Mouse (Mus musculus) heart, postnatal 25 days (tissue): ENCODE results near the gene S100a9. TPM values are rescaled to one million over a fixed set of nuclear protein-coding genes. Genes with fewer than 3 reads are reported as not detected.

ENCODE experiments used
- total RNA-seq, 2 experiments: library from RNA; stranded (reverse); gene quantifications; 2 replicates each; pipeline ENCODE4 v1.2.3; 2021

The S100a9 gene
- total RNA-seq, 2 experiments from 2014 or later, result 1.3 to 1.5 TPM

Other genes starting within 250 kb of the S100a9 start
- 10 to 100 TPM; 17.2 to 18.8 TPM for gene Npr1, start 229.9 kb downstream of the S100a9 start, total RNA-seq
- gene Ilf2, start 219.6 kb downstream of the S100a9 start, total RNA-seq, result 10 to 100 TPM; 31.5 to 33.4 TPM
- gene Snapin, start 204.7 kb downstream of the S100a9 start, total RNA-seq, result 10 to 100 TPM; 59.5 to 62.6 TPM
- gene Chtop, start 186.2 kb downstream of the S100a9 start, total RNA-seq, result 100 to 1,000 TPM; 100 to 113 TPM
- gene S100a1, start 181.3 kb downstream of the S100a9 start, total RNA-seq, result 100 to 1,000 TPM; 777 to 804 TPM
- 10 to 100 TPM; 27.1 to 29.7 TPM for gene S100a13, start 181.3 kb downstream of the S100a9 start, total RNA-seq
- gene S100a14, start 168.9 kb downstream of the S100a9 start, total RNA-seq, result under 1 TPM; 0.23 to 0.48 TPM
- 10 to 100 TPM; 71.3 to 74.7 TPM for gene S100a16, start 158.5 kb downstream of the S100a9 start, total RNA-seq
- not detected for gene S100a3, start 135.1 kb downstream of the S100a9 start, total RNA-seq
- not detected for gene S100a2, start 105.5 kb downstream of the S100a9 start, total RNA-seq
- gene Gm42674, start 93.8 kb downstream of the S100a9 start, total RNA-seq, result not detected
- gene S100a4, start 92.0 kb downstream of the S100a9 start, total RNA-seq, result 10 to 100 TPM in 1 of 2 experiments, 1 to 10 TPM in 1; 8.0 to 11.2 TPM
- not detected for gene S100a5, start 87.2 kb downstream of the S100a9 start, total RNA-seq
- 10 to 100 TPM; 70.8 to 84.4 TPM for gene S100a6, start 82.8 kb downstream of the S100a9 start, total RNA-seq
- gene S100a7a, start 41.7 kb downstream of the S100a9 start, total RNA-seq, result under 1 TPM; 0.28 to 0.60 TPM
- gene S100a8, start 26.7 kb downstream of the S100a9 start, total RNA-seq, result 1 to 10 TPM in 1 of 2 experiments, under 1 TPM in 1; 0.61 to 1.6 TPM
- not detected for gene Pglyrp4, start 31.2 kb upstream of the S100a9 start, total RNA-seq
- not detected for gene Gm5849, start 82.2 kb upstream of the S100a9 start, total RNA-seq